Mouse (Mus musculus): ENCODE measurements at regions not wholly inside any gene's neighbourhood (a gene's known extent, or its start where the extent isn't known, plus 50 kb on each side); places are given as distances from the start of the nearest gene placed in this dataset.
A peak's percentile ranks its signal among the peaks of the same experiment; 100 is the strongest.

DNA sequence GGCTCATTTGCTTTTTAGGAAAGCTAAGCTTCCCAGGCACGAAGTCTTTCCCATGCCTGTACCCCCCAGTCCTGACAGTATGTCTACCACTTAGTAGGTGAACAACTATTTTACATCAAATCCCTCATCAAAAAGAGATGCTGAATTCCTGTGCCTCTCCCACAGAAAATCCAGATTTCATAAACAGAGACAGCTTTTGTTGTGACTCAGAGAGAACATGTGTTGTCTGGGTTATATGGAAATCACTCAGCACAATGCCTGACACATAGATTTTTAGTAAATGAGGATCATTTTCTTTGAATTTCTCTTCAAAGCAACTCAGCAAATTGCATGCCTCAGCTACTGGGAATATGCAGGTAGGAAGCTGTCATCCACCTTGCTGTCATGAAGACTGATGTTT, 193.5 kb downstream of the Usp46 start:
- no peak for DNase-seq (ENCODE audit: low spot score)

- no peak for DNase-seq (ENCODE audit: low spot score)
Measured at GRCm38 (mm10) chr5:73875847-73876246, 192.4 kb downstream of the Usp46 start.

DNA sequence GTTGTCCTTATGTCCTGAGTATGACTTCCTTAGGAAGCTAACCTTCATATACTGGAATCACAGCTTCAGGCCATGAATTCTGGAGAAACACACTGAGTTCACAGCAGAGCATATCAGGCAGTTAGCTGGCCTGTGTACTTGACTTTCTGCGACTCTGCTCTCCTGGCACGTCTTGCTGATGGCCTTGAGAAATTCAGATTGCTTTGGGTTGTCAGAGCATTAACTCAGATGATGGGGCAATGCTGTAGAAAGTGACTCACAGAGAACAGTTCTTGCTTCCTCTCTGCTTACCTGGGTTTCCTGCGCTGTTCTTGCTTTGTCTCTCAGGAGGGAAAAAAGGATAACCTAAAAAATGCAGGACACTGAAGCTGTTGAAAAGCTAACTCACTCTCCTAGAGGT, 187.3 kb downstream of the Usp46 start:
- no peak for DNase-seq (ENCODE audit: low spot score)

DNA sequence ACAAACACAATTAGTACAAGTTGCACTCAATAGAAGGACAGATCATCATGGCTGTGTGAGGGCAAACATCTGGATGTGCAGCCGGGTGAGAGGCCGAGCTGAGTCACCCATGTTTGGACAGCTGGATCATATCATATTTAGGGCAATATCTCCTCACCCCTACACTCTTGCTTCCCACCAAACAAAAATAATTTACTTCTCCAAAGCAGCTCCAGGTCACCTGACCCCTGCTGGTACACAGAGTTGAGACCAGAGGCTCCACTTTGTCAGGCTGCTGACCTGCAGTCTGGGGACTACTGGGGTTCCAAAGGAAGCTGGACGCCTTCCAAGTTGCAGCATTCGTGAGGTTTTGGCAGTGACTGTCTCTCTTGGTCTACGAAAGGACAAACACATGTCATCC, 186.3 kb downstream of the Usp46 start:
- peak; percentile 77 for DNase-seq (ENCODE audit: low spot score)

DNA sequence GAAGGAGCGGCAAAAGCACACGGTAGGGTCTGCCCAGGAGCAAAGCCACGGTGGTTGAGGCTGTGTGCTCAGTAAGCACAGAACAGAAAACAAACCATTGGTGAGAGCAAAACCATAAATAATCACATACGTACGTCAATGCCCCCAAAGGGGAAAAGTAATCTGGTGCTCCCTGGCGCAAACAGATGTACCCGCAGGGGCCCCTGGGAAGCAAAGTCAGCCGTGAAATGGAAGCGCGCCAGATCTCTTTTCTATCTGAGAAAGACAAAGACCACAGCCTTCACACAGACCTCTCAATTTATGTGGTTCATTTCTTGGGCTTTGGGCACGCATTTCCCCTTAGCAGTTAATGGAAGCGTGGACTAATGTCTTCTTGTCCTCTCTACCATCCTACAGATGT, 183.2 kb downstream of the Usp46 start:
- DNase-seq (ENCODE audit: low spot score) = no peak

- DNase-seq (ENCODE audit: low spot score) = no peak
Measured at GRCm38 (mm10) chr5:73885691-73886090, 182.5 kb downstream of the Usp46 start.

- DNase-seq (ENCODE audit: low spot score) = no peak
Measured at GRCm38 (mm10) chr5:73887306-73887958, 180.8 kb downstream of the Usp46 start.

- peak; percentile 37 for DNase-seq (ENCODE audit: low spot score)
Measured at GRCm38 (mm10) chr5:73888391-73888790, 179.8 kb downstream of the Usp46 start.

DNA sequence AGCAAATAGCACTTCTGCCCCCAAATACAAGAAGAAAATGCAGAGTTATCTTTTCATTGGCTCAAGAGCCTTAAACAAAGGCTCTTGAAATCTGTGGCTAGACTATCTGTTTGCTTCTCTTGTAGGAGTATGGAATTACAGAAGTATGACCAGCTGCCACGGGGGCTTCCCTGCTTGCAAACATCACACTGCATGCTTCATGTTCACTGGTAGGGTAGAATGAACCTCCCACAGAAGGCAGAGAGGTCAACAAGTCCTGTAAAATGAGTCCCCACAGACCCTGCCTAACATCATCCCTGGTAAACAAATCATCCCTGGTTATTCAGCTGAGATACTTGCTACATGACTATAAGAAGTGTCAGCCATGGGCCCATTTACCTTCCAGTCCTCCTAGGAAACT, 178.9 kb downstream of the Usp46 start:
- DNase-seq (ENCODE audit: low spot score) = peak; percentile 12

GRCm38 (mm10) chr5:73890942-73891341, 177.3 kb downstream of the Usp46 start:
- DNase-seq (ENCODE audit: low spot score) = no peak

DNA sequence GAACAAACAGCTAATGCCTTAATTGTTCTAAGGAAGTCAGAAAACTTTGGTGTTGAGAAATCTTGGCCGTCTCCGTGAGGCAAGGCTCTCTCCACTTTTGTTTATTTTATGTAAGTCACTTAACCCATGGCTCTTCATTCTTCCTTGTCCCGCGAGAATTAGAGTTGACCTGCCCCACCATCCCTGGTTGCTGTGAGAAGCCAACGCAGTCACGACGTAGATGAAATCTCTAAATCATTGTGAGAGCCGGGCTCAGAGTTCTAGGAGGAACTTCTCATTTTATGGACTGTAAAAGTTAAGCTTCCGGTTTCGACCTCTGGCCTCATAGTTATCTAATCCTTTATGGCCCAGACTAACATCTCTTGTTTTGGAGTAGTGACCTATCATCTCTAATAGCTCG, 176.6 kb downstream of the Usp46 start:
- peak; percentile 25 for DNase-seq (ENCODE audit: low spot score)

DNA sequence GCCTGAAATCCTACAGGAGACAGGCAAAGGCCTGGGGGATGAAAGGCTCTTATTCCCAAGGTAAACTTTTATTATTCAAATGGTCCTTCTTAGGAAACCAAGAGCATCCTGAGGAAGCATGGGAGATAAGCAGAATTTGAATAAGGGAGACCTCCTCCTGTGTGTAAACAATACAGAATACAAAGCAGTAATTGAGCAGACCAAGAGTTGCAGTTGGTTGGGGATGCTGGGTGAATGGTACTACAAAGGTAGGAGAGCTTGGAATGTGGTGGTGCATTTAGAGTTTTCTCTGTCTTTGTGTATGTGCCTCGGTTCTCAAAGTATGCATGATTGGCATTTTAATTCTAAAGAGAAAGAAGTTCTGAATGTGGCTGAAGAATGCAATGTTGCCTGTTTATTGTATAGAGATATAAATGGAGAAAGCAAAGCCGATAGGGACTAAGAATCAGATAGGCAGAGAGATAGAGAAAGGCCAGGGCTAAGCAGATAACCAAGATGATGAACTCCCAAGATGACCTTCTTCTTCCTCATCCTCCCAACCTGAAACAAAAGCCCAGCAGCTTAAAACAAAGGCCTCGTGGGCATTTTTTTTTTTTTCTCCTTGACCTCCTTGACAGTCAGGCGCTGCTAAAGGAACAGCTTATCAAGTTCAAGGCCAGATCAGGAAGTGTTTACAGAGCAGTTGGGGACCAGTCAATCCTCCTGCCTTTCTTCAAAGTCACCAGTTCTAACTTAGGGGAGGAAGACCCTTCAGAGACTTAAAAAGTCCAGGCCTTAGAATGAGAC, 175.6 kb downstream of the Usp46 start:
- no peak for DNase-seq (ENCODE audit: low spot score)

GRCm38 (mm10) chr5:73895186-73895585, 173.0 kb downstream of the Usp46 start:
- no peak for DNase-seq (ENCODE audit: low spot score)

DNA sequence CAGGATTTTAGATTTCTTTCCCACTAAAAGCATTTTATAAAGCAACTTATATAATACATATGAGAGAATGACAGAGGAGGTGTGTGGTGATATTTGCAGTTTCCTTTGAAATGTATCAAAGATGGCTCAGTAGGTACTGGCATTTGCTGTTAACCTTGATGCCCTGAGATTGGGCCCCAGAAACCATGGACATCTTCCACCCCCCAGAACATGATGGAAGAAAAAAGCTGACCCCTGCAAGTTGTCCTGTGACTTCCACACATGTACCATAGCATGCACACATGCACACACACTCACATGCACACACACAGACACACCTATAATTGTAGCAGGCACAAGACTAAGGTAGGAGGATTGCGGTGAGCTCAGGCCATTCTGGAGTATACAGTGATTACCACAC, 171.4 kb downstream of the Usp46 start:
- no peak for DNase-seq (ENCODE audit: low spot score)

GRCm38 (mm10) chr5:73901651-73902050, 166.6 kb downstream of the Usp46 start:
- no peak for DNase-seq (ENCODE audit: low spot score)

- peak; percentile 33 for DNase-seq (ENCODE audit: low spot score)
Measured at GRCm38 (mm10) chr5:73902470-73903218, 165.6 kb downstream of the Usp46 start.

DNA sequence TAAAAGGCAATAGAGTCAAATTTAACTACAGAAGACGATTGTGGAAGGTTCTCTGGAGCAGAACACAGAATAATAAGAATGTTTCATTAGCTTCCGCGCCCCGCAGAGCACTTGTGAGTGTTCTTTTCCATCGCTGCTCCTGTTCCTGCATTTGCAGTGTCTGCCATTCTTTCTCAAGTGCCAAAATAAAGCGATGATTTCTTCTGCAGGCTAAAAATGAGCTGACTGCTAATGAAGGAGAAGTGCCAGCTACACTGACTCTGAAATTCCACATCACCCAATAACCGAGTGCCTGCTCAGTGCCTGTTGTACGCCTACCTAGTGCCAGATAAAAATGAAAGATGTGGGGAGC, 165.0 kb downstream of the Usp46 start:
- DNase-seq (ENCODE audit: low spot score) = no peak

- no peak for DNase-seq (ENCODE audit: low spot score)
Measured at GRCm38 (mm10) chr5:73904146-73904811, 164.0 kb downstream of the Usp46 start.

GRCm38 (mm10) chr5:73912149-73912548, 156.1 kb downstream of the Usp46 start:
- no peak for DNase-seq (ENCODE audit: low spot score)

- DNase-seq (ENCODE audit: low spot score) = peak; percentile 69
Measured at GRCm38 (mm10) chr5:73913116-73913515, 155.1 kb downstream of the Usp46 start.

DNA sequence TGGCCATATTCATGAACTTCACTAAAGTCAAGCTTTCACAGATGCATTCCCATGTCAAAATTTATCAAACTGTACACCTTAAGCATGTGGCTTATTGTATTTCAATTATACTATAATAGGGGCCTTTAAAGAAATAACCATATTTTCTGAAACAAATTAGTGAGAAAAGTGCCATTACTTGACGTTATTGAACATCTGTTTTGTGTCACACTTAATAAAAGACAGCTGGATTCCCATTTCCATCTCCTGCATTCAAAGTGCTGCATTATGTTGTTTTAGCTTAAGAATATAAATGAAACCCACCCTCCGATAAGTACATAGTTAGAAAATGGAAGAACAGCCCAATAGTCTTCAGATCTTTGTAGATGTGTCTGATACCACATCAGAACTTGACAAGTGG, 150.2 kb downstream of the Usp46 start:
- peak; percentile 31 for DNase-seq (ENCODE audit: low spot score)

GRCm38 (mm10) chr5:73919936-73920335, 148.3 kb downstream of the Usp46 start:
- DNase-seq (ENCODE audit: low spot score) = no peak

DNA sequence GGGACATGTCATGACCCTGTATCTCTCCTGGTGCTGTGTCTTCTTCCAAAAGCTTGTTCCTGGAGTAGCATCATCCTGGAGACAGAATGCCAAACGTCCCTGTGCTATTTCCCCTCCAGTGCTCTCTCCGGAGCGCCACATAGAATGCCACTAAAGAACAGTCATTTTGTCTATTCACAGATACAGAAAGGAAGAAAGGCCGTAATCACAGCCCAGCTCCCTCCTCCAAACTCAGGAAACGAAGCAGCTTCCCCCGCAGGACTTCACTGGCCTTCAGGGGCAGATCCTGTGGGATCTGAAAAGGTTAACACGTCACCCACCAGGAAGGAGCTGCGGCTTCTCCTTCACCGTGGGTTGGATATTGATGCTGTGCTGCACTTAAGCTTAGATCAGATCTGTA, 140.7 kb downstream of the Usp46 start:
- no peak for DNase-seq (ENCODE audit: low spot score)
